In the genomic region with DNA sequence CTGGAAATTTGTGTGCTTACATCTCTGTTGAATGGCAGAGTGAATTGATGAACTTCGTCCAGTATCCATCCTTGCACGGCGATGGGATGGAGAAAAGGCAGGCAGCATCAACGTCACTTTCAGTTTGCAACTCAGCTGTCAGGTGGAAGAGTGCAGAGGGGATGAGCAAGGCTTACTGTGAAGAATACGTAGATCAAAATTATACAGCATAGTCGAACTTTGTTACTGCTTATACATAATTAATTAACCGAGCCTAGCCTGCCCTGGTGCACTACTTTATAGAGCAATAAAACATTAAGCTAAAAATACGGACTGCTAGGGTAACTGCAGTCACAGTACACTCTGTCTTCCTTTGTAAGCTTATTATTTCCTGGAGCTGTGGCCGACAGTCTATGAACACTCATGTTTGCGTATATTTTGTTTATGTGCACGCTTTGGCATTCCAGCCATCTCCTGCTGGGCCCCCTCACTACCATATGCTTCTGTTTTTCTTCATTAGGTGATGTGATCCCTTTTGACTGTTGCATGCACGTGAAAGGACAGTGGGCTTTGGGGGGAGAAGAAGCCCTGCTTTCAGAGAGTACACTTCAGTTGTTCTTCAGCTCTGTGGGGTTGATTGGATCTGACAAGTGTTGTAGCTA, we compare ENCODE assay signal across 9 mouse cellular contexts.
A peak's percentile ranks its signal among the peaks of the same experiment; 100 is the strongest.
DNase-seq lines count a peak whose midpoint lies in the region; ATAC-seq and TF ChIP-seq lines count a peak whose summit lies in the region.
"Had no signal": no experiment of that assay in that cellular context is flagged by ENCODE, and none has a peak within 500 bp of the region (broad histone marks: within the 10 kb centered on the region; RNA-seq: fewer than 3 reads in every experiment).

No protein-coding gene starts in this region.

- H3K9me3 ChIP-seq in hindbrain, embryonic 13.5 days, result no peaks in the 10 kb centered on the region
- H3K9me3 ChIP-seq in hindbrain, embryonic 10.5 days, result no peaks in the 10 kb centered on the region
- no peaks in the 10 kb centered on the region for H3K9me3 ChIP-seq in hindbrain, embryonic 14.5 days (ENCODE audit: control insufficient read depth, low read length)
- H3K9me3 ChIP-seq in neural tube, embryonic 14.5 days (ENCODE audit: control insufficient read depth, low read length), result no peaks in the 10 kb centered on the region
- H3K9me3 ChIP-seq in heart, embryonic 12.5 days (replicated peaks), result no peaks in the 10 kb centered on the region
- H3K9me3 ChIP-seq: stomach, embryonic 15.5 days had no signal

- no peak for TF ChIP-seq CTCF in cerebellum, adult 2 months (IDR thresholded peaks at IDR 0.05; ENCODE audit: borderline replicate concordance, insufficient read depth, low read depth, low read length)

- H3K27me3 ChIP-seq in hindbrain, embryonic 13.5 days, result no peaks in the 10 kb centered on the region
- H3K27me3 ChIP-seq in hindbrain, embryonic 10.5 days (ENCODE audit: insufficient read depth, poor library complexity, severe bottlenecking), result no peaks in the 10 kb centered on the region
- no peaks in the 10 kb centered on the region for H3K27me3 ChIP-seq in cerebellum, adult 2 months (ENCODE audit: control insufficient read depth, insufficient read depth, low read length)
- no peaks in the 10 kb centered on the region for H3K27me3 ChIP-seq in hindbrain, embryonic 14.5 days (ENCODE audit: control insufficient read depth, insufficient read depth, low read length)
- no peaks in the 10 kb centered on the region for H3K27me3 ChIP-seq in neural tube, embryonic 14.5 days (ENCODE audit: control insufficient read depth, insufficient read depth, low read length)
- no peaks in the 10 kb centered on the region for H3K27me3 ChIP-seq in heart, embryonic 12.5 days (replicated peaks)
- H3K27me3 ChIP-seq: stomach, embryonic 15.5 days had no signal

- H3K27ac ChIP-seq in hindbrain, embryonic 13.5 days, result no peak overlapping the region
- no peak overlapping the region for H3K27ac ChIP-seq in hindbrain, embryonic 10.5 days
- H3K27ac ChIP-seq in cerebellum, adult 2 months (ENCODE audit: insufficient read depth, low read length), result no peak overlapping the region
- no peak overlapping the region for H3K27ac ChIP-seq in hindbrain, embryonic 14.5 days
- H3K27ac ChIP-seq in neural tube, embryonic 14.5 days (ENCODE audit: low read depth, low read length), result no peak overlapping the region
- H3K27ac ChIP-seq in heart, embryonic 12.5 days (ENCODE audit: poor library complexity, severe bottlenecking), result no peak overlapping the region
- H3K27ac ChIP-seq: stomach, embryonic 15.5 days had no signal

- peak overlapping the region; percentile 4; the same call in 1 of the 2 replicates for H3K4me2 ChIP-seq in hindbrain, embryonic 13.5 days
- H3K4me2 ChIP-seq in hindbrain, embryonic 14.5 days (replicated peaks), result peak overlapping the region; percentile 23
- H3K4me2 ChIP-seq in neural tube, embryonic 14.5 days (ENCODE audit: low read depth, low read length), result peak overlapping the region; percentile 14; the same call in 1 of the 2 replicates
- H3K4me2 ChIP-seq in heart, embryonic 12.5 days, result no peak overlapping the region
- H3K4me2 ChIP-seq: stomach, embryonic 15.5 days had no signal

- ATAC-seq in hindbrain, embryonic 13.5 days (ENCODE audit: low FRiP score), result 0 out of 2 replicates have a peak, but pooled peaks have one; percentile 50
- ATAC-seq in hindbrain, embryonic 14.5 days (ENCODE audit: low FRiP score), result peak; percentile 62
- ATAC-seq in neural tube, embryonic 14.5 days (ENCODE audit: low read depth), result peak; percentile 66; the same call in 1 of the 2 replicates
- ATAC-seq in heart, embryonic 12.5 days (ENCODE audit: insufficient number of reproducible peaks, low FRiP score), result no peak

- H3K4me3 ChIP-seq in hindbrain, embryonic 13.5 days, result no peak overlapping the region
- H3K4me3 ChIP-seq in hindbrain, embryonic 10.5 days, result no peak overlapping the region
- peak overlapping the region; percentile 52 for H3K4me3 ChIP-seq in cerebellum, adult 2 months (replicated peaks; ENCODE audit: insufficient read depth, low read depth, low read length)
- no peak overlapping the region for H3K4me3 ChIP-seq in hindbrain, embryonic 14.5 days (replicated peaks; ENCODE audit: low read length)
- no peak overlapping the region for H3K4me3 ChIP-seq in neural tube, embryonic 14.5 days (ENCODE audit: low read depth, low read length)
- no peak overlapping the region for H3K4me3 ChIP-seq in heart, embryonic 12.5 days
- H3K4me3 ChIP-seq: stomach, embryonic 15.5 days had no signal

- H3K36me3 ChIP-seq in hindbrain, embryonic 13.5 days, result no peaks in the 10 kb centered on the region
- H3K36me3 ChIP-seq in hindbrain, embryonic 10.5 days, result no peaks in the 10 kb centered on the region
- H3K36me3 ChIP-seq in hindbrain, embryonic 14.5 days (replicated peaks; ENCODE audit: control insufficient read depth, insufficient read depth), result no peaks in the 10 kb centered on the region
- no peaks in the 10 kb centered on the region for H3K36me3 ChIP-seq in neural tube, embryonic 14.5 days (ENCODE audit: control insufficient read depth, insufficient read depth, low read length)
- H3K36me3 ChIP-seq in heart, embryonic 12.5 days, result no peaks in the 10 kb centered on the region
- H3K36me3 ChIP-seq: stomach, embryonic 15.5 days had no signal

- peaks cover 12% of the 10 kb centered on the region for H3K4me1 ChIP-seq in hindbrain, embryonic 13.5 days (replicated peaks)
- no peaks in the 10 kb centered on the region for H3K4me1 ChIP-seq in hindbrain, embryonic 10.5 days (replicated peaks)
- H3K4me1 ChIP-seq in cerebellum, adult 2 months (ENCODE audit: control insufficient read depth, insufficient read depth, low read length), result no peaks in the 10 kb centered on the region
- 0 out of 2 replicates have a peak, but pooled peaks cover 3% of the 10 kb centered on the region for H3K4me1 ChIP-seq in hindbrain, embryonic 14.5 days (replicated peaks; ENCODE audit: control insufficient read depth, insufficient read depth, low read length)
- H3K4me1 ChIP-seq in neural tube, embryonic 14.5 days (ENCODE audit: control insufficient read depth, insufficient read depth, low read length), result no peaks in the 10 kb centered on the region
- H3K4me1 ChIP-seq in heart, embryonic 12.5 days (replicated peaks), result no peaks in the 10 kb centered on the region
- H3K4me1 ChIP-seq: stomach, embryonic 15.5 days had no signal

- no peak overlapping the region for H3K9ac ChIP-seq in hindbrain, embryonic 13.5 days
- no peak overlapping the region for H3K9ac ChIP-seq in hindbrain, embryonic 14.5 days
- no peak overlapping the region for H3K9ac ChIP-seq in neural tube, embryonic 14.5 days (replicated peaks; ENCODE audit: low read depth, low read length)
- H3K9ac ChIP-seq in heart, embryonic 12.5 days, result no peak overlapping the region
- H3K9ac ChIP-seq: stomach, embryonic 15.5 days had no signal

- TF ChIP-seq POLR2A in cerebellum, adult 2 months (IDR thresholded peaks at IDR 0.05; ENCODE audit: borderline replicate concordance, insufficient read depth, low read length), result no peak

- no peak for DNase-seq in hindbrain, embryonic 10.5 days (ENCODE audit: low spot score)
- DNase-seq in cerebellum, adult 2 months, result peak; percentile 70 to 72
- DNase-seq in hindbrain, embryonic 14.5 days (ENCODE audit: low spot score), result peak; percentile 37
- no peak for DNase-seq in gastrocnemius, adult 18-20 months (ENCODE audit: low spot score)
- DNase-seq in layer of hippocampus, postnatal 25 days (ENCODE audit: extremely low spot score in 1 of 2, low spot score in 1 of 2), result no peak

- 61% methylated on average over 12 of the region's 12 CpGs for WGBS in hindbrain, embryonic 13.5 days
- WGBS in hindbrain, embryonic 10.5 days, result 78% methylated on average over 12 of the region's 12 CpGs
- WGBS in cerebellum, adult 2 months, result 9% methylated on average over 12 of the region's 12 CpGs
- WGBS in hindbrain, embryonic 14.5 days, result 63% methylated on average over 12 of the region's 12 CpGs
- 45% methylated on average over 12 of the region's 12 CpGs for whole genome bisulfite sequencing in neural tube, embryonic 14.5 days
- WGBS in heart, embryonic 12.5 days, result 75% methylated on average over 12 of the region's 12 CpGs

Comparison
In these comparisons a context has a peak if more than half of its experiments do, and no peak if none do; other contexts are left out.
1. DNase-seq: peak in cerebellum, adult 2 months (2 of 2) and hindbrain, embryonic 14.5 days (single experiment); none in hindbrain, embryonic 10.5 days (single experiment), gastrocnemius, adult 18-20 months (single experiment) and layer of hippocampus, postnatal 25 days (0 of 2).